Mouse (Mus musculus) embryonic facial prominence, embryonic 15.5 days (tissue): ENCODE data around the gene Gm20388. TPM values are rescaled to one million over a fixed set of nuclear protein-coding genes. Genes with fewer than 3 reads are reported as not detected.
A peak's percentile ranks its signal among the peaks of the same experiment; 100 is the strongest.

Experiments used
- ATAC-seq: fragments of 200-750 bp; cut with Nextera tagmentation; 2 replicates; pipeline ENCODE4 v1.8.0; 2017; ENCODE audit warnings: low read depth, moderate TSS enrichment; ENCODE audit not compliant: insufficient number of reproducible peaks, low FRiP score, low TSS enrichment
- H3K27ac ChIP-seq: fragments of 300-500 bp; sonication (generic); replicated peaks from 2 replicates; pipeline ENCODE4 v1.5.1; 2015; ENCODE audit warnings: mild to moderate bottlenecking, inconsistent platforms
- H3K27me3 ChIP-seq: fragments of 300-500 bp; sonication (generic); 2 replicates; pipeline ENCODE4 v1.6.1; 2015; ENCODE audit warnings: inconsistent platforms
- H3K36me3 ChIP-seq: fragments of 300-500 bp; sonication (generic); 2 replicates; pipeline ENCODE4 v1.6.1; 2015; ENCODE audit warnings: mild to moderate bottlenecking, inconsistent platforms
- H3K4me1 ChIP-seq: fragments of 300-500 bp; sonication (generic); 2 replicates; pipeline ENCODE4 v1.6.1; 2015; ENCODE audit warnings: inconsistent platforms
- H3K4me2 ChIP-seq: fragments of 300-500 bp; sonication (generic); replicated peaks from 2 replicates; pipeline ENCODE4 v1.6.1; 2015; ENCODE audit warnings: mild to moderate bottlenecking, inconsistent platforms
- H3K4me3 ChIP-seq: fragments of 300-500 bp; sonication (generic); replicated peaks from 2 replicates; pipeline ENCODE4 v1.5.1; 2015; ENCODE audit warnings: mild to moderate bottlenecking, inconsistent platforms
- H3K9ac ChIP-seq: fragments of 300-500 bp; sonication (generic); 2 replicates; pipeline ENCODE4 v1.6.1; 2015; ENCODE audit warnings: inconsistent platforms
- H3K9me3 ChIP-seq: fragments of 300-500 bp; sonication (generic); replicated peaks from 2 replicates; pipeline ENCODE4 v1.6.1; 2016; ENCODE audit warnings: inconsistent platforms
- WGBS: fragments of 180-500 bp; shearing (Covaris S2); methylation state at CpG from one replicate; pipeline ENCODE4 v1.1.7; 2015; 5-methylcytosine and 5-hydroxymethylcytosine counted together
- polyA plus RNA-seq: library from polyadenylated mRNA; unstranded; fragments of >200 nt; fragmentation: Nextera tagmentation; extraction: Ambion mirVana; gene quantifications from 2 replicates; pipeline ENCODE4 v1.2.1, GENCODE M21; 2015

Gm20388 gene
- polyA plus RNA-seq, 1 experiment from 2014 or later: 8.0 TPM

GRCm38 (mm10) chr8:121364646-121365045, 1454.0 kb downstream of the Gm20388 start:
- Histone ChIP-seq H3K9me3 (no peaks in the 10 kb centered on the region), H3K4me2 (no peak overlapping the region), H3K4me1 (peaks cover 15% of the 10 kb centered on the region), H3K27me3 (peaks cover 23% of the 10 kb centered on the region), H3K36me3 (no peaks in the 10 kb centered on the region), H3K9ac (no peak overlapping the region), H3K4me3 (no peak overlapping the region), H3K27ac (no peak overlapping the region)
- WGBS: 90% methylated on average over 6 of the region's 6 CpGs
- ATAC-seq: no peak

GRCm38 (mm10) chr8:121365150-121365549, 1454.5 kb downstream of the Gm20388 start:
- 78% methylated on average over 3 of the region's 3 CpGs for WGBS
- Histone ChIP-seq H3K27me3 (peaks cover 23% of the 10 kb centered on the region), H3K9ac (no peak overlapping the region), H3K36me3 (no peaks in the 10 kb centered on the region), H3K9me3 (no peaks in the 10 kb centered on the region), H3K4me2 (no peak overlapping the region), H3K4me1 (peaks cover 10% of the 10 kb centered on the region), H3K27ac (no peak overlapping the region), H3K4me3 (no peak overlapping the region)
- ATAC-seq: no peak

GRCm38 (mm10) chr8:121366655-121367054, 1456.0 kb downstream of the Gm20388 start:
- peaks cover 10% of the 10 kb centered on the region for H3K4me1 ChIP-seq
- H3K36me3 ChIP-seq: no peaks in the 10 kb centered on the region
- H3K4me3 ChIP-seq: no peak overlapping the region
- WGBS: 78% methylated on average over 12 of the region's 12 CpGs
- no peaks in the 10 kb centered on the region for H3K9me3 ChIP-seq
- no peak for ATAC-seq
- peaks cover 21% of the 10 kb centered on the region for H3K27me3 ChIP-seq
- H3K27ac ChIP-seq: no peak overlapping the region
- H3K9ac ChIP-seq: no peak overlapping the region
- no peak overlapping the region for H3K4me2 ChIP-seq

GRCm38 (mm10) chr8:121368799-121369198, 1458.2 kb downstream of the Gm20388 start:
- no peak overlapping the region for H3K27ac ChIP-seq
- no peak overlapping the region for H3K4me3 ChIP-seq
- no peaks in the 10 kb centered on the region for H3K9me3 ChIP-seq
- H3K27me3 ChIP-seq: peaks cover 25% of the 10 kb centered on the region
- H3K9ac ChIP-seq: no peak overlapping the region
- peak; percentile 45 for ATAC-seq
- H3K4me2 ChIP-seq: no peak overlapping the region
- 30% methylated on average over 11 of the region's 11 CpGs for WGBS
- peaks cover 20% of the 10 kb centered on the region for H3K4me1 ChIP-seq
- H3K36me3 ChIP-seq: no peaks in the 10 kb centered on the region

- Histone ChIP-seq H3K4me2 (no peak overlapping the region), H3K27ac (no peak overlapping the region), H3K36me3 (no peaks in the 10 kb centered on the region), H3K27me3 (peaks cover 30% of the 10 kb centered on the region), H3K9ac (no peak overlapping the region), H3K4me3 (no peak overlapping the region), H3K9me3 (no peaks in the 10 kb centered on the region), H3K4me1 (peaks cover 20% of the 10 kb centered on the region)
- no peak for ATAC-seq
- WGBS: 67% methylated on average over 11 of the region's 11 CpGs
These were observed 1458.7 kb downstream of the Gm20388 start for GRCm38 (mm10) chr8:121369378-121369777.

GRCm38 (mm10) chr8:121371287-121371686, 1460.6 kb downstream of the Gm20388 start:
- no peak overlapping the region for H3K9ac ChIP-seq
- H3K9me3 ChIP-seq: no peaks in the 10 kb centered on the region
- H3K27ac ChIP-seq: no peak overlapping the region
- WGBS: 31% methylated on average over 9 of the region's 9 CpGs
- H3K4me3 ChIP-seq: no peak overlapping the region
- no peak for ATAC-seq
- no peak overlapping the region for H3K4me2 ChIP-seq
- H3K27me3 ChIP-seq: peaks cover 30% of the 10 kb centered on the region
- peaks cover 24% of the 10 kb centered on the region for H3K4me1 ChIP-seq
- H3K36me3 ChIP-seq: no peaks in the 10 kb centered on the region

GRCm38 (mm10) chr8:121371911-121372638, 1461.4 kb downstream of the Gm20388 start:
- no peak for ATAC-seq

GRCm38 (mm10) chr8:121372639-121372986, 1462.0 kb downstream of the Gm20388 start:
- ATAC-seq: no peak
- H3K9me3 ChIP-seq: no peaks in the 10 kb centered on the region
- no peak overlapping the region for H3K9ac ChIP-seq
- no peak overlapping the region for H3K4me2 ChIP-seq
- H3K36me3 ChIP-seq: no peaks in the 10 kb centered on the region
- peaks cover 27% of the 10 kb centered on the region for H3K4me1 ChIP-seq
- WGBS: 41% methylated on average over 10 of the region's 10 CpGs
- no peak overlapping the region for H3K4me3 ChIP-seq
- H3K27ac ChIP-seq: no peak overlapping the region
- H3K27me3 ChIP-seq: peaks cover 39% of the 10 kb centered on the region

More at GRCm38 (mm10) chr8:121371911-121372638, 1461.4 kb downstream of the Gm20388 start:
- Histone ChIP-seq H3K9ac (no peak overlapping the region), H3K27me3 (peaks cover 35% of the 10 kb centered on the region), H3K4me1 (peaks cover 24% of the 10 kb centered on the region), H3K4me3 (no peak overlapping the region), H3K9me3 (no peaks in the 10 kb centered on the region), H3K27ac (no peak overlapping the region), H3K36me3 (no peaks in the 10 kb centered on the region), H3K4me2 (no peak overlapping the region)
- 47% methylated on average over 25 of the region's 25 CpGs for WGBS

GRCm38 (mm10) chr8:121374284-121374683, 1463.6 kb downstream of the Gm20388 start:
- H3K4me1 ChIP-seq: peaks cover 19% of the 10 kb centered on the region
- WGBS: 29% methylated on average over 9 of the region's 9 CpGs
- H3K4me2 ChIP-seq: no peak overlapping the region
- no peak overlapping the region for H3K4me3 ChIP-seq
- H3K36me3 ChIP-seq: no peaks in the 10 kb centered on the region
- peaks cover 48% of the 10 kb centered on the region for H3K27me3 ChIP-seq
- no peak for ATAC-seq
- no peak overlapping the region for H3K9ac ChIP-seq
- H3K9me3 ChIP-seq: no peaks in the 10 kb centered on the region
- no peak overlapping the region for H3K27ac ChIP-seq

GRCm38 (mm10) chr8:121374777-121375176, 1464.1 kb downstream of the Gm20388 start:
- peaks cover 19% of the 10 kb centered on the region for H3K4me1 ChIP-seq
- H3K27ac ChIP-seq: no peak overlapping the region
- H3K9me3 ChIP-seq: no peaks in the 10 kb centered on the region
- no peak overlapping the region for H3K4me2 ChIP-seq
- H3K36me3 ChIP-seq: no peaks in the 10 kb centered on the region
- H3K27me3 ChIP-seq: peaks cover 44% of the 10 kb centered on the region
- 8% methylated on average over 8 of the region's 8 CpGs for WGBS
- ATAC-seq: no peak
- no peak overlapping the region for H3K4me3 ChIP-seq
- no peak overlapping the region for H3K9ac ChIP-seq

GRCm38 (mm10) chr8:121376116-121376950, 1465.7 kb downstream of the Gm20388 start:
- Histone ChIP-seq H3K27me3 (peaks cover 38% of the 10 kb centered on the region), H3K27ac (no peak overlapping the region), H3K4me1 (peaks cover 19% of the 10 kb centered on the region), H3K4me3 (no peak overlapping the region), H3K4me2 (no peak overlapping the region), H3K9ac (no peak overlapping the region), H3K9me3 (no peaks in the 10 kb centered on the region), H3K36me3 (no peaks in the 10 kb centered on the region)
- no peak for ATAC-seq
- 66% methylated on average over 10 of the region's 10 CpGs for WGBS
